Mouse (Mus musculus) spleen, adult 2 months (tissue): ENCODE results near the gene Srf. TPM values are rescaled to one million over a fixed set of nuclear protein-coding genes. Genes with fewer than 3 reads are reported as not detected.

Experiments
- DNase-seq, 2 experiments: peaks; one replicate each; pipeline versions ENCODE4 v3.0.0 to v3.0.0-alpha.2; 2012 to 2021; ENCODE audit warnings: low spot score in 2 of 2, low read depth in 1 of 2
- H3K27ac ChIP-seq: fragments of 200-500 bp; 2 replicates; pipeline ENCODE4 v1.5.1; 2012; ENCODE audit warnings: low read length, inconsistent platforms; ENCODE audit not compliant: insufficient read depth
- H3K27me3 ChIP-seq: fragments of 200-500 bp; 2 replicates; pipeline ENCODE4 v1.6.1; 2012; ENCODE audit warnings: mild to moderate bottlenecking, moderate library complexity, low read length, inconsistent platforms; ENCODE audit not compliant: control insufficient read depth, insufficient read depth
- H3K36me3 ChIP-seq: fragments of 200-500 bp; 2 replicates; pipeline ENCODE4 v1.6.1; 2012; ENCODE audit warnings: mild to moderate bottlenecking, low read length, inconsistent platforms; ENCODE audit not compliant: control insufficient read depth, insufficient read depth
- H3K4me1 ChIP-seq: fragments of 200-500 bp; 2 replicates; pipeline ENCODE4 v1.6.1; 2011; ENCODE audit warnings: inconsistent platforms; ENCODE audit not compliant: control insufficient read depth, insufficient read depth, insufficient read length
- H3K4me3 ChIP-seq: fragments of 200-500 bp; 2 replicates; pipeline ENCODE4 v1.5.1; 2011; ENCODE audit warnings: mild to moderate bottlenecking, inconsistent platforms; ENCODE audit not compliant: insufficient read depth, insufficient read length; ENCODE audit errors: extremely low read depth
- CTCF ChIP-seq: fragments of 200-500 bp; IDR thresholded peaks from 2 replicates; pipeline ENCODE4 v1.5.1; 2011; ENCODE audit warnings: mild to moderate bottlenecking, inconsistent platforms; ENCODE audit not compliant: insufficient read depth, insufficient read length, insufficient replicate concordance; ENCODE audit errors: extremely low read depth
- POLR2A ChIP-seq: fragments of 200-500 bp; IDR thresholded peaks from 2 replicates; pipeline ENCODE4 v1.6.1; 2011; ENCODE audit warnings: low read depth, low read length, inconsistent platforms
- WGBS: fragments of 180-500 bp; shearing (Covaris S2); methylation state at CpG from one replicate; pipeline ENCODE4 v1.1.7; 2018; 5-methylcytosine and 5-hydroxymethylcytosine counted together
- polyA plus RNA-seq: library from polyadenylated mRNA; depleted of rRNA; stranded (reverse); fragments of >200 nt; gene quantifications from 2 replicates; pipeline ENCODE4 v1.2.3, GENCODE M21; 2012

The Srf gene
- polyA plus RNA-seq, 1 experiment: 146 TPM

DNA sequence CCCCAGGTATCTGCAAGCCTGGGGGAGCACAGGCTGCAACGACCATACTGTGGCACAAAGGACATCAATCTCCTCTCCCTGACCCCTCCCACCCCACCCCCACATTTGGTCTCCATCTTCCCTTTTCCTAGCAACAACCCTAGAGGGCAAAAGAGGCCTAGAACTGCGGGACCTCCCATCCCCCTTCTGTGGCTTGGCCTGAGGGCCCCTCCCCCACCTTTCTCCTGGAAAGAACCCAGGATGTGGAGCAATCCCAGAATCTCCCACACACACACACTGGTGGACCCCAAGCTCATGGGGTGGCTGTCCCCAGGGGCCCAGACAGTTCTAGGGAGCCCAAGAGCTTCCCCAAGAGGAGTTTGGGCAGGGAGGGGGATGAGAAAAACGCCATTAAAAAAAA lies 8.1 kb downstream of the Srf start:
- peaks cover 22% of the 10 kb centered on the region for H3K36me3 ChIP-seq
- no peak for TF ChIP-seq CTCF
- no peak for TF ChIP-seq POLR2A
- no peaks in the 10 kb centered on the region for H3K27me3 ChIP-seq
- H3K4me3 ChIP-seq: no peak overlapping the region
- DNase-seq: no peak
- H3K4me1 ChIP-seq: no peaks in the 10 kb centered on the region; the same call in none of the 2 replicates
- WGBS: 75% methylated on average over 3 of the region's 3 CpGs
- H3K27ac ChIP-seq: no peak overlapping the region

GRCm38 (mm10) chr17:46546995-46547394 lies 9.0 kb downstream of the Srf start:
- Histone ChIP-seq H3K27me3 (no peaks in the 10 kb centered on the region), H3K4me1 (no peaks in the 10 kb centered on the region; the same call in none of the 2 replicates), H3K27ac (no peak overlapping the region), H3K4me3 (no peak overlapping the region), H3K36me3 (peaks cover 22% of the 10 kb centered on the region)
- WGBS: 67% methylated on average over 8 of the region's 8 CpGs
- DNase-seq: no peak
- TF ChIP-seq CTCF: no peak
- no peak for TF ChIP-seq POLR2A

- peak overlapping the region; percentile 62; the same call in 1 of the 2 replicates for H3K4me3 ChIP-seq
- no peak for DNase-seq
- no peaks in the 10 kb centered on the region; the same call in none of the 2 replicates for H3K4me1 ChIP-seq
- H3K27ac ChIP-seq: no peak overlapping the region
- 60% methylated on average over 7 of the region's 7 CpGs for WGBS
- TF ChIP-seq POLR2A (no peak), CTCF (no peak)
- H3K27me3 ChIP-seq: no peaks in the 10 kb centered on the region
- H3K36me3 ChIP-seq: peaks cover 21% of the 10 kb centered on the region
Measured at GRCm38 (mm10) chr17:46546591-46546990, 9.4 kb downstream of the Srf start.

DNA sequence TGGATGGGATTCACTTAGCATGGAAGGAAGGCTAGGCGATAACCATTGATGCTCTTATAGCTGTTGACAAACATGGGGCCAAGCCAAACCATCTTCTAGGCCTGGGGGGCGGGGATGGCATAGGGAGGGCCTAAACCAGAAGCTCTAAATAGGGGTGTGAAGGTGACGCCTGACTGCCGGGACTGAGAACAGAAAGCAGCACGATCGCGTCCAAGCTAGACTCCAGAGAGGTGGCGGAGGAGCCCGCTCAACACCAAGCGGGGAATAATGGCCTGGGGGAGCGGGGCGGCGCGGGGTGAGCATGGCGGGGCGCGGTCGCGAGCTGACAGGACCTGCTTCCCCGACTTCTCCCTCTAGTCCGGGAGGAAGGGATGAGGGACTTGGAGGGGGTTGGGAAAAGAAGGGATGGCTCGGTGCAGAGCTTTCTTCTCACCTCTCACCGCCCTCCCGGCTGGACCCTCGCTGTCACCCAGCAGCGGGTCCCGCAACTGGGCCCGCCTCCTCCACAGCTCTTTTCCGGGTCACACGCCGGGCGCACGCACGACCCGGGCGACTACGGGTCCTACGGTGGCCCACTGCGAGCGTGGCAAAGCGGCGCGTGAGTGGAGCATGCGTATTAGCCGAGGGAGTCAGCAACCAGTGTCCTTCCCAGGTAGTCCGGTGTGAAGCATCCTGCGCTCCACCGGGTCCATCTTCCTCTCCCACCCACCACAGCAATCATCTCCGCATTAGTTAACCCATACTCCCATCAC lies 10.0 kb downstream of the Srf start, which contains the start of gene Cul9:
TSS of gene Cul9 (minus strand) at position 576 of the 752 bp plus-strand sequence.
- WGBS: 3% methylated on average over 49 of the region's 49 CpGs

DNA sequence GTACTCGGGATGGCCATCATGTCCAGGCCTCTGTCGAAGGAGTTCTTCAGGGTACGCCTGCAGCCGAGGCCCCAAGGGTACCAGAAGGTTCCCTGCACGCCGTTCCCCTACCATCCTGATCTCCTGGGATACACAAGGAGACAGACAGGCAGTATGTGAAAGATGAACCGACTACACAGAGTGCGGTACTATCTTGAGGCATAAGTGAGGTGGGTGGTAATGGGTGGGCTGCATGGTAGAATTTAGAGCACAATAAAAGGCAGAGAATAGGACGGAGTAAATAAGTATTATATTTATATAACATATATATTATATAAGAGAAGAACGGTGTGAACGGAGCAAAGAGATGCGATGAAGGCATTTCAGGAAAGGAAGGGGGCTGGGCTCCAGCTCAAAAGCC lies 12.3 kb downstream of the Srf start:
- Histone ChIP-seq H3K36me3 (peaks cover 4% of the 10 kb centered on the region), H3K4me1 (no peaks in the 10 kb centered on the region; the same call in none of the 2 replicates), H3K4me3 (no peak overlapping the region), H3K27ac (no peak overlapping the region), H3K27me3 (no peaks in the 10 kb centered on the region)
- no peak for DNase-seq
- no peak for TF ChIP-seq POLR2A
- no peak for TF ChIP-seq CTCF
- WGBS: 91% methylated on average over 12 of the region's 12 CpGs

More for the DNA sequence above, 10.0 kb downstream of the Srf start, which contains the start of gene Cul9:
- no peaks in the 10 kb centered on the region for H3K27me3 ChIP-seq
- H3K4me3 ChIP-seq: peak within 1 kb of the TSS; percentile 62
- DNase-seq: peak in 1 of 2 experiments; percentile 53
- TF ChIP-seq CTCF (no peak), POLR2A (no peak)
- H3K4me1 ChIP-seq: no peaks in the 10 kb centered on the region; the same call in none of the 2 replicates
- no peak within 1 kb of the TSS for H3K27ac ChIP-seq
- peaks cover 18% of the 10 kb centered on the region for H3K36me3 ChIP-seq

DNA sequence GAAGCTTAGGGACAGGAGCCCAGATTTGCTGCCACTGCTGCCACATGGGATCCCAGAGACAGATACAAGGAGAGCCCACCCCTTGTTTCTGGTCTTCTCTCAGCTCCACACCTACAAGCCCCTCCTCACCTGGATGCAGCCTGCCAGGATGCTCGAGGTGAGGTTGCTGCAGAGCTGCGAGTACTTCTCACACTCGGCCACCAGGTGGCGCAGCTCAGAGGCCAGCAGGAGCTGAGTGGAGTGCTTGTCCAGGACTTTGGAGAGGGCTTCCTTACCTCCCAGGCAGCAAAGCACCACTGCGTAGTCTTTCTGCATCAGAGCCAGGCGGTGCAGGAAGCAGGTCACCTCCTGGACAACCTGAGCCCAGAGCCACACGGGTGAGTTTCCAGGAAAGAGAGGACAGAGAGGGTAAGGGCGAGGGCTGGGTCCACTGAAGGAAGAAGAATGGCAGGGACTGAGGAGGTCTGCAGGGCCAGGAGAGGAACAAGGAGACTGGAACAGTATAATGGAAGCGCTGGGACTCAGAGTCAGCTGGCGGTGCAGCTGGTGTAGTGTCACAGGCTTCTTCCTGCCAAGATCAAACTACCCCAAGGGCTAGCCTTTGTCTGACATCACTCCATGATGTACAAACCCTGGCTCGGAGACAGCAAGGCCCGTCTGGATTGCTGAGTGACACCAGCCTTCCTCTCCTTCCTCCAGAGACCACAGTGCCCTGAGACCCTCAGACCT lies 30.2 kb downstream of the Srf start:
- 60% methylated on average over 12 of the region's 12 CpGs for WGBS
- H3K27me3 ChIP-seq: no peaks in the 10 kb centered on the region
- DNase-seq: peak; percentile 21 to 45
- H3K4me1 ChIP-seq: no peaks in the 10 kb centered on the region
- no peaks in the 10 kb centered on the region for H3K36me3 ChIP-seq
- H3K27ac ChIP-seq: no peak overlapping the region
- H3K4me3 ChIP-seq: no peak overlapping the region
- no peak for TF ChIP-seq POLR2A
- TF ChIP-seq CTCF: peak; percentile 90
